Mouse (Mus musculus) C2C12 (cell line): ENCODE results near the gene Hoxd3.

Experiments
- CEBPB ChIP-seq: IDR thresholded peaks from one replicate; pipeline ENCODE4 v1.6.1; 2011; ENCODE audit warnings: low read depth, mild to moderate bottlenecking, control low read depth, moderate library complexity
- CTCF ChIP-seq: IDR thresholded peaks from one replicate; pipeline ENCODE4 v1.5.1; 2011; ENCODE audit not compliant: control insufficient read depth, insufficient read depth, insufficient read length
- FOSL1 ChIP-seq: IDR thresholded peaks from one replicate; pipeline ENCODE4 v1.8.0; 2011; ENCODE audit warnings: mild to moderate bottlenecking, low read length; ENCODE audit not compliant: poor library complexity, insufficient read depth, severe bottlenecking
- MAX ChIP-seq: IDR thresholded peaks from one replicate; pipeline ENCODE4 v1.6.1; 2011; ENCODE audit warnings: mild to moderate bottlenecking, control low read depth
- MYOD1 ChIP-seq: IDR thresholded peaks from one replicate; pipeline ENCODE4 v1.6.1; 2011; ENCODE audit warnings: low read depth; ENCODE audit not compliant: control insufficient read depth, insufficient read length
- MYOG ChIP-seq: IDR thresholded peaks from one replicate; pipeline ENCODE4 v1.6.1; 2011; ENCODE audit not compliant: control insufficient read depth, insufficient read length; ENCODE audit errors: extremely low read depth
- USF1 ChIP-seq: IDR thresholded peaks from one replicate; pipeline ENCODE4 v1.6.1; 2011; ENCODE audit warnings: low read depth, mild to moderate bottlenecking, control low read depth, moderate library complexity

DNA sequence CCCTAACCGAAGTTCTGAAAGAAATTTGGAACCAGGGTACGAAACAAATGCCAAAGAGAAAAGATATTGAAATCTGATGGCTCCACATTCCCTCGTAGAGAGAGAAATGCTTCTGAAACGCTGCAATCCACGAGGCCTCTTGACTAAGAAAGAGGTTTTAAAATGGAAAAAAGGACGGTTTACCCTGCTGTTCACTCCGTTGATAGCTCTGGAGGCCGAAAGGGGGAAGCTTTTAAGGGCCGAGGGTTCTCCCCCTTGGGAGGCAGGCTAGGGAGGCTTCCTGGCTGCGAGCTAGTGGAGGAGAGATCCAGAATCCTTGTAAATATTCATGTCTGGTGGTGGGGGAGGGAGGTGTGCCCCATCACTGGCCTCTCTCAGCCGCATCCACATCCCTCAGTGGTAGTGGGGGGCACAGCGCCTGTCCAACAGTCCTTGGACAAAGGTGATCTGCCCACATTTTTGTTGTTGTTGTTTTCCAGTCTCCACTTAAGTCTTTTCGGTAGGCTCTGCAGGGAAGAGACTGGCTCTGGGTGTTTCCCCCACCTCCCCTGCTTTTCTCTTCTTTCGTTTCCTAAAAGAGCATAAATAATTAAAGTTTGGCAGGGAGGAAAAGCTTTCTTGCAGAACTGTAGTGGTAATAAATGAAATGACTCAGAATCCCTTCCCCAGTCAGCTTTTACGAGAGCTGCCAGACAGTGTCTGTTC is 32.7 kb upstream of the Hoxd3 start, which contains the start of gene Hoxd11:
- no peak for TF ChIP-seq MYOG
- no peak for TF ChIP-seq CTCF
- TF ChIP-seq CEBPB, result no peak
- TF ChIP-seq MAX, result no peak
- TF ChIP-seq MYOD1, result no peak
- no peak for TF ChIP-seq USF1
- no peak for TF ChIP-seq FOSL1
